Comparison of ENCODE assay signal across 8 mouse cellular contexts in the genomic region with DNA sequence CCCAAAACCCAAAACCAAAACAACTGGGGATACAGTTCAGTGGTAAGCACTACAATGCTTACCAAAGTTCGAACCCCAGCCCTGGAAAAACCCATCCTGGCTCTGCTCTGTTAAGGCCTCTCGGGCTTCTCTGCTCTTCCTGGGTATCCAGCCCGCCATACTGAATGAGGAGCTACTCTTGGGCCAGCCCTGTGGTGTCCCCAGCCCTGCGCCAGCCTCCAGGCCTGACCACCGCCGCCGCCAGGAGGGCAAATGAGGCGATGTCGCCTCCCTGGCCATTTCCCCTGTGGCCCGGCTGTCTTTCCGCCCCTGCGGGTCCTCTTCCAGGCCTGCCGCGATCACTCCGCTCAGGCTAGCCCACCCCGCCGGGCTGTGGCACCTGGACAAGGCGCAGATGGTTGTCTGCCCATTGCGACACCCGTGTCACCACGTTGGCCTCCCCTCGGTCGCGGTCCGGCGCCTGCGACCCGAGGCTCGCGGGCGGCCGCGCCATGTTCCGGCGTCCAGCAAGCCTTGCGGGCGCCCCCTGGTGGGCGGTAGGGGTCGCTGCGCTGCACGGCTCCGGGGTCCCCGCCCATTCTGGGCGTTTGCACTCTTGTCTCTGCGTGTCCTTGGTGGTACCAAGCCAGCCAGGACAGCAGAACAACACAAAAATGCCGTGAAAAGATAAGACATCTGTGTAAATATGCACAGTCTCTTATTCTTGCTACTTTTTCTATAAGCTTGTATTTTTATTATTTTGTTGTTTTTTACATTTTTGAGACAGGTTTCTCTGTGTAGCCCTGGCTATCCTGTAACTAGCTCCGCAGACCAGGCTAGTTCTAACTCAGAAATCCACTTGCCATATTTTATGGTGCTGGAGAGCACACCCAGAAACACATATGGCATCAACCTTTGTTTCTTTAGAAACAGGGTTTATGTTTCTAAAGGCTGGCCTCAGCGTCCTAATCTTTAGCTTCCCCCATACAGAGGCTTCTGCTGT. TPM values are rescaled to one million over a fixed set of nuclear protein-coding genes. Genes with fewer than 3 reads are reported as not detected.
DNase-seq lines count a peak whose midpoint lies in the region; ATAC-seq and TF ChIP-seq lines count a peak whose summit lies in the region.

A gene (minus strand): TSS at position 595 of the 982 bp plus-strand sequence.

- 5% methylated on average over 48 of the region's 48 CpGs for WGBS in hindbrain, embryonic 10.5 days
- WGBS in lung, postnatal 0 days: 5% methylated on average over 48 of the region's 48 CpGs

- peak; percentile 89 for TF ChIP-seq CTCF in lung, postnatal 0 days (IDR thresholded peaks at IDR 0.05)

- peak; percentile 43 for DNase-seq in MEL-GATA-1-ER (ENCODE audit: extremely low read depth, low read depth)
- DNase-seq in cerebellum, adult 8-10 months: peak; percentile 89
- DNase-seq in hindbrain, embryonic 10.5 days (ENCODE audit: low spot score): peak; percentile 89
- peak; percentile 86 for DNase-seq in layer of hippocampus, adult 9-11 months
- DNase-seq in lung, postnatal 0 days (ENCODE audit: low spot score): peak; percentile 92
- DNase-seq in ovary, postnatal 14 days (ENCODE audit: low spot score): peak; percentile 89
- peak; percentile 87 for DNase-seq in thymus, postnatal 14 days

- peak within 1 kb of the TSS; percentile 65 for H3K4me2 ChIP-seq in lung, postnatal 0 days (replicated peaks; ENCODE audit: low read depth, low read length)

- H3K36me3 ChIP-seq in hindbrain, embryonic 10.5 days: no peaks in the 10 kb centered on the region
- H3K36me3 ChIP-seq in lung, postnatal 0 days (ENCODE audit: insufficient read depth, low read length): no peaks in the 10 kb centered on the region; the same call in 1 of the 2 replicates

- peak within 1 kb of the TSS; percentile 79 for H3K9ac ChIP-seq in lung, postnatal 0 days (replicated peaks; ENCODE audit: low read depth)

- ATAC-seq in frontal cortex, adult (ENCODE audit: low TSS enrichment): peak; percentile 92
- peak; percentile 98 for ATAC-seq in lung, postnatal 0 days

- H3K27ac ChIP-seq in hindbrain, embryonic 10.5 days: peak within 1 kb of the TSS; percentile 99
- H3K27ac ChIP-seq in lung, postnatal 0 days (ENCODE audit: low read length): peak within 1 kb of the TSS; percentile 77

- H3K4me1 ChIP-seq in hindbrain, embryonic 10.5 days (replicated peaks): peaks cover 4% of the 10 kb centered on the region; the same call in 1 of the 2 replicates
- H3K4me1 ChIP-seq in lung, postnatal 0 days (ENCODE audit: insufficient read depth, low read depth, low read length): no peaks in the 10 kb centered on the region

- no peaks in the 10 kb centered on the region for H3K9me3 ChIP-seq in hindbrain, embryonic 10.5 days
- H3K9me3 ChIP-seq in lung, postnatal 0 days (ENCODE audit: low read length): no peaks in the 10 kb centered on the region

- peak within 1 kb of the TSS; percentile 71 for H3K4me3 ChIP-seq in hindbrain, embryonic 10.5 days
- H3K4me3 ChIP-seq in lung, postnatal 0 days (ENCODE audit: low read depth, low read length): peak within 1 kb of the TSS; percentile 61

- H3K27me3 ChIP-seq in hindbrain, embryonic 10.5 days (ENCODE audit: insufficient read depth, poor library complexity, severe bottlenecking): no peaks in the 10 kb centered on the region
- no peaks in the 10 kb centered on the region for H3K27me3 ChIP-seq in lung, postnatal 0 days (replicated peaks; ENCODE audit: insufficient read depth, low read length)

- no peak for TF ChIP-seq EP300 in lung, postnatal 0 days (IDR thresholded peaks at IDR 0.05)

RNA-seq across cellular contexts. Expression of the gene that starts here (rescaled TPM):
- 2.8 and 3.2 TPM in 2 replicates for polyA plus RNA-seq in hindbrain, embryonic 10.5 days (2016; fragmentation: Nextera tagmentation; extraction: Ambion mirVana)
- polyA plus RNA-seq in lung, postnatal 0 days (2015; fragmentation: Nextera tagmentation; extraction: Ambion mirVana): 6.4 and 6.6 TPM in 2 replicates

Comparison
In these comparisons a context has a peak if more than half of its experiments do, and no peak if none do; other contexts are left out.
1. Peak in every context shown above with its lines: DNase-seq, ATAC-seq, H3K4me3 ChIP-seq and H3K27ac ChIP-seq.